Mouse (Mus musculus): ENCODE measurements around the gene Praf2.

Gene Praf2

GRCm38 (mm10) chrX:7778450-7779244, 50.4 kb downstream of the Praf2 start:
- DNase-seq (ENCODE audit: low spot score in 2 of 2) = no peak

- no peak for DNase-seq (ENCODE audit: low spot score in 2 of 2)
Measured at GRCm38 (mm10) chrX:7779294-7779693, 51.1 kb downstream of the Praf2 start.

Data from thymus, postnatal 10 days (tissue).